Mouse (Mus musculus) left cerebral cortex, postnatal 36 days (tissue): Measurements from ENCODE around the gene Spta1. TPM values are rescaled to one million over a fixed set of nuclear protein-coding genes. Genes with fewer than 3 reads are reported as not detected.

Experiments
- DNase-seq, 2 experiments: peaks; one replicate each; pipeline ENCODE4 v3.0.0; 2021 to 2022; ENCODE audit warnings: low spot score in 2 of 2, mixed read lengths in 1 of 2
- intact Hi-C: fragments of 180-260 bp; cut with DNase I; formaldehyde crosslinking; loops from one replicate; pipeline ENCODE4 v1.15.1; 2025
- total RNA-seq, 2 experiments: library from RNA; stranded (reverse); gene quantifications; 2 replicates each; pipeline ENCODE4 v1.2.3; 2021

Gene Spta1
- total RNA-seq, 2 experiments from 2014 or later = 0.05 to 0.07 TPM

DNA sequence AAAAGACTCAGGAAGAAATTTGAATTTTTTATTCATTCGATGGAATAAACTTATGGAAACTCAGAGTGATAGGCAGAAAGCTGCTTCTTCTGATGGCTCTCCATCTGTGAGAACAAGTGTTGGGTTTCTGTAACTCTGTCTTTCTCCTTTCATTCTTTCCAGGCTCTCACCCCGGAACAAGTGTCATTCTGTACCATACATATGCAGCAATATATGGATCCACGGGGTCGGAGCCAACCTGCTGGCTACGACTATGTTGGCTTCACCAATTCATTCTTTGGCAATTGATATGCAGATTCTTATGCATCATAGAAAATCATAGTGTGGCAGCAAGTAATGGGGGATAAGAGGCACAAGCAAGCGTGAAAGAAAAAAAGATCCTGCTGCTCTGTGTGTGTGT is 74.6 kb downstream of the Spta1 start:
- DNase-seq = no peak
- intact Hi-C loops = no loop called here

DNA sequence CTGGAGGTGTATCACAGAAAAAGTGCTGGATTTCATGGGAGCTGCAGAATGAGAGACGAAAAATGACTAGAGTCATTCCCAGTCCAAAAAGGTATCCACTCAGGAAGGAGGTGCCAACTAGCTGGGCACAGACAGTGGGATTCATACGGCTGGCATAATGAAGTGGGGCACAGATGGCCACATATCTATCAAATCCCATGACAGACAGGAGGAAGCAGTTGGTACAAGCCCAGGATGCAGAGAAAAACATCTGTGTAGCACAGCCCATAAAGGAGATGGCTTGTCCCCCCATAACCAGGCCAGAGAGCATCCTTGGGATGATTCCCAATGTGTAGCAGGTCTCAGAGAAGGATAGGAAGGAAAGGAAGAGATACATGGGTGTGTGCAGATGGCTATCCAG is 77.8 kb downstream of the Spta1 start:
- intact Hi-C loops = no loop called here
- DNase-seq = no peak

DNA sequence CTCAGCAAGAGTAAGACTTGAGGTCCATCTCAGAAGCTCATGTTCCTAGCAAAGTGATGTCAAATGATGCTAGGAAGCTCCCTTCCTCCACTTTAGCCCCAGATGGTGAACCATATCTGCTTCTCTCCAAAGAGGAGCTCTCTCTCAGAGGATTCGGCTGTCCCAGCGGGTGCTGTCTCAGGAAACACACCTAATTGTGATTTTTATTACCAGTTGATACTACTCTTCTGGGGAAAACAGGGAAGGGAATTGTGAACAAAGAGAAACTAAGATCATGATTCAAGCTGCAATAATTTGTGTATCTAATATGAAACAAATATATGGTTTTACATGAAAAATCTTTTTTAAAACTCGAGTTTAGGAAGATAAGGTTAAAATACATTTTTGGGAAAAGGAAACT is 79.4 kb downstream of the Spta1 start, which contains the start of gene Olfr419:
Gene Olfr419 (minus strand): TSS at position 101 of the 400 bp plus-strand sequence.
- no peak for DNase-seq
- intact Hi-C loops = no loop called here

DNA sequence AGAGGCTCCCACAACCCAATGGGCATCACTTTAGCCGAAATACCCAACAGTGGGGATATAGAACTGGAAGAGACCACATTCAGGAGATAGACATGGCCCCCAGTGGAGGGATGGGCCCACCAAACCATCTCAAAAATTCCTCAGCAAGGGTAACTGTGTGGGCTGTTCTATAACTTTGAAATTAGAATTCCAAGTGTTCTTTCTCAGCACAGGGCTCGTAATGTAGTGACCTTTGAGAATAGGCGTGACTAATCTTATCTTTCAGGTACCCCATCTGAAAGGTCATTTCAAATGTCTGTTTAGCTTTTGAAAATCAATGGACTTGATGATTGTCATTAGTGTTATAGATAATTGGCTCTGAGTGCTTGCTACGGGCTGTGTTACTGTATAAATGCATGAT is 95.2 kb downstream of the Spta1 start:
- no peak for DNase-seq
- intact Hi-C loops = no loop called here

DNA sequence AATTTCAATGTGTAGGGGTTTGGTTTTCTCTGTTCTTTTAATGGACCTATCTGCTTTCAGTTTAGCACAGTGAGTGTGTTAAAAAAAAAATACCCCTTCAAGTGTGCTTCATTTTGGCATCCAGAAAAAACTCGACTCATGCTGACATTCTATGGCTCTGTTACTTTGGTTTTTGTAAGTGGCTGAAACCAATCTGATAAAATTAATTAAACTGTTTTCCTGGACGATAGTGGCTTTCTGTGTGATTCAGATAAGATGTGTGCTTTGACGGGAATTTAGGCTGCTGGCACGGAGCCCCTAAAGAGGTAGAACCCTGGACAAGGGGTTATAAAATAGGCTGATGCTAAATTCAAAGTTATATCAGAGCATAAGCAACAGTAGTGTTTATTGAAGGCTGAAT is 96.6 kb downstream of the Spta1 start:
- no peak for DNase-seq
- intact Hi-C loops = no loop called here

DNA sequence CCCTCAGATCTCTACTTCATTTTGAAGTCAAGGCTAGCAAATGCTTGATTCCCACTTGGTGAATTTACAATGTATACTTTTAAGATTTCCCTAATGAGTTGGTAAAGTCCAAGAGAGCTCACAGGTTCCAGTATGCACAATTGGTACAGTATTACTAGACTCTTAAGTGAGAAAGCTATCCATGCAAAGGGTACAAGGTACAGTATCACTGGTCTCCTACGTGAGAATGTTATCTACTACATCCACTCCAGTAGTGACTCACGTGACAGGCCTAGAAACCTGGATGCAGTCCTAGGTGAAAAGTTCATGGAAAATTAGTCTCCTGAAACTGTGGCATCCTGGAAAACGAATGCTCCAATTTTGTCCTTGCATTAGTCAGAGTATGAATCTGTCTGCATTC is 98.1 kb downstream of the Spta1 start:
- no peak for DNase-seq
- intact Hi-C loops = no loop called here

Other genes starting within 250 kb of the Spta1 start
- 1 to 10 TPM in 1 of 2 experiments, under 1 TPM in 1; 0.97 to 1.3 TPM for gene Mndal, start 230.3 kb upstream of the Spta1 start, total RNA-seq
- gene Ifi203, start 230.1 kb upstream of the Spta1 start, total RNA-seq = under 1 TPM; 0.39 to 0.62 TPM
- gene Ifi202b, start 190.0 kb upstream of the Spta1 start, total RNA-seq = not detected
- not detected for gene Ifi205, start 141.0 kb upstream of the Spta1 start, total RNA-seq
- gene Olfr433, start 132.1 kb upstream of the Spta1 start, total RNA-seq = not detected
- not detected for gene Olfr432, start 123.6 kb upstream of the Spta1 start, total RNA-seq
- not detected for gene Olfr430, start 106.2 kb upstream of the Spta1 start, total RNA-seq
- gene Olfr429, start 88.4 kb upstream of the Spta1 start, total RNA-seq = not detected
- gene Olfr427, start 75.9 kb upstream of the Spta1 start, total RNA-seq = not detected
- not detected for gene Olfr231, start 51.6 kb upstream of the Spta1 start, total RNA-seq
- gene Olfr424, start 41.3 kb upstream of the Spta1 start, total RNA-seq = not detected
- gene Olfr420, start 17.1 kb upstream of the Spta1 start, total RNA-seq = not detected
- not detected for gene Olfr419, start 79.3 kb downstream of the Spta1 start, total RNA-seq
- gene Mptx1, start 157.7 kb downstream of the Spta1 start, total RNA-seq = not detected
- not detected for gene Olfr417, start 192.3 kb downstream of the Spta1 start, total RNA-seq
- not detected for gene Olfr248, start 218.3 kb downstream of the Spta1 start, total RNA-seq